Mouse (Mus musculus): ENCODE measurements around the gene Nrros. TPM values are rescaled to one million over a fixed set of nuclear protein-coding genes. Genes with fewer than 3 reads are reported as not detected.

Nrros gene
- polyA plus RNA-seq, 1 experiment: 157 TPM

GRCm38 (mm10) chr16:32163891-32164290, 1.5 kb downstream of the Nrros start:
- Histone ChIP-seq H3K4me1 (replicated peaks; ENCODE audit: control insufficient read depth, insufficient read depth, low read length) (peaks cover 31% of the 10 kb centered on the region), H3K4me3 (ENCODE audit: control insufficient read depth, insufficient read depth, low read length) (peak overlapping the region; percentile 76), H3K27me3 (ENCODE audit: control insufficient read depth, insufficient read depth, low read length) (no peaks in the 10 kb centered on the region), H3K27ac (ENCODE audit: control insufficient read depth, insufficient read depth, low read length) (peak overlapping the region; percentile 77), H3K36me3 (ENCODE audit: control insufficient read depth, insufficient read depth, low read length) (no peaks in the 10 kb centered on the region; the same call in 1 of the 2 replicates)
- TF ChIP-seq CTCF (IDR thresholded peaks at IDR 0.05; ENCODE audit: borderline replicate concordance, control insufficient read depth, extremely low read depth, insufficient read depth, low read length, poor library complexity) (no peak), POLR2A (IDR thresholded peaks at IDR 0.05; ENCODE audit: control insufficient read depth, extremely low read depth, insufficient read depth, low read length, poor library complexity) (no peak)
- no peak for DNase-seq
- WGBS: 4% methylated on average over 5 of the region's 5 CpGs

GRCm38 (mm10) chr16:32163392-32163791, 2.0 kb downstream of the Nrros start:
- peaks cover 31% of the 10 kb centered on the region for H3K4me1 ChIP-seq (replicated peaks; ENCODE audit: control insufficient read depth, insufficient read depth, low read length)

GRCm38 (mm10) chr16:32160742-32161323, 4.6 kb downstream of the Nrros start:
- DNase-seq: no peak
- Histone ChIP-seq H3K27ac (ENCODE audit: control insufficient read depth, insufficient read depth, low read length) (no peak overlapping the region), H3K36me3 (ENCODE audit: control insufficient read depth, insufficient read depth, low read length) (peaks cover under 1% of the 10 kb centered on the region; the same call in 1 of the 2 replicates), H3K27me3 (ENCODE audit: control insufficient read depth, insufficient read depth, low read length) (no peaks in the 10 kb centered on the region), H3K4me1 (replicated peaks; ENCODE audit: control insufficient read depth, insufficient read depth, low read length) (peaks cover 27% of the 10 kb centered on the region), H3K4me3 (ENCODE audit: control insufficient read depth, insufficient read depth, low read length) (no peak overlapping the region)
- TF ChIP-seq POLR2A (IDR thresholded peaks at IDR 0.05; ENCODE audit: control insufficient read depth, extremely low read depth, insufficient read depth, low read length, poor library complexity): no peak
- TF ChIP-seq CTCF (IDR thresholded peaks at IDR 0.05; ENCODE audit: borderline replicate concordance, control insufficient read depth, extremely low read depth, insufficient read depth, low read length, poor library complexity): no peak
- WGBS: 12% methylated on average over 9 of the region's 9 CpGs

More at GRCm38 (mm10) chr16:32163392-32163791, 2.0 kb downstream of the Nrros start:
- Histone ChIP-seq H3K4me3 (ENCODE audit: control insufficient read depth, insufficient read depth, low read length) (peak overlapping the region; percentile 31), H3K36me3 (ENCODE audit: control insufficient read depth, insufficient read depth, low read length) (no peaks in the 10 kb centered on the region; the same call in 1 of the 2 replicates), H3K27ac (ENCODE audit: control insufficient read depth, insufficient read depth, low read length) (peak overlapping the region; percentile 66), H3K27me3 (ENCODE audit: control insufficient read depth, insufficient read depth, low read length) (no peaks in the 10 kb centered on the region)
- DNase-seq: peak; percentile 49
- TF ChIP-seq POLR2A (IDR thresholded peaks at IDR 0.05; ENCODE audit: control insufficient read depth, extremely low read depth, insufficient read depth, low read length, poor library complexity) (no peak), CTCF (IDR thresholded peaks at IDR 0.05; ENCODE audit: borderline replicate concordance, control insufficient read depth, extremely low read depth, insufficient read depth, low read length, poor library complexity) (no peak)
- WGBS: under 1% methylated on average over 4 of the region's 4 CpGs

GRCm38 (mm10) chr16:32158966-32159365, 6.4 kb downstream of the Nrros start:
- Histone ChIP-seq H3K4me1 (replicated peaks; ENCODE audit: control insufficient read depth, insufficient read depth, low read length) (peaks cover 23% of the 10 kb centered on the region), H3K27me3 (ENCODE audit: control insufficient read depth, insufficient read depth, low read length) (no peaks in the 10 kb centered on the region), H3K4me3 (ENCODE audit: control insufficient read depth, insufficient read depth, low read length) (no peak overlapping the region), H3K27ac (ENCODE audit: control insufficient read depth, insufficient read depth, low read length) (no peak overlapping the region), H3K36me3 (ENCODE audit: control insufficient read depth, insufficient read depth, low read length) (peaks cover 17% of the 10 kb centered on the region)
- no peak for TF ChIP-seq POLR2A (IDR thresholded peaks at IDR 0.05; ENCODE audit: control insufficient read depth, extremely low read depth, insufficient read depth, low read length, poor library complexity)
- no peak for TF ChIP-seq CTCF (IDR thresholded peaks at IDR 0.05; ENCODE audit: borderline replicate concordance, control insufficient read depth, extremely low read depth, insufficient read depth, low read length, poor library complexity)
- 89% methylated on average over 3 of the region's 3 CpGs for WGBS
- no peak for DNase-seq

GRCm38 (mm10) chr16:32157369-32157768, 8.0 kb downstream of the Nrros start:
- Histone ChIP-seq H3K36me3 (ENCODE audit: control insufficient read depth, insufficient read depth, low read length) (peaks cover 21% of the 10 kb centered on the region), H3K27me3 (ENCODE audit: control insufficient read depth, insufficient read depth, low read length) (no peaks in the 10 kb centered on the region), H3K4me3 (ENCODE audit: control insufficient read depth, insufficient read depth, low read length) (no peak overlapping the region), H3K27ac (ENCODE audit: control insufficient read depth, insufficient read depth, low read length) (no peak overlapping the region), H3K4me1 (replicated peaks; ENCODE audit: control insufficient read depth, insufficient read depth, low read length) (peaks cover 14% of the 10 kb centered on the region)
- 95% methylated on average over 2 of the region's 2 CpGs for WGBS
- TF ChIP-seq POLR2A (IDR thresholded peaks at IDR 0.05; ENCODE audit: control insufficient read depth, extremely low read depth, insufficient read depth, low read length, poor library complexity) (no peak), CTCF (IDR thresholded peaks at IDR 0.05; ENCODE audit: borderline replicate concordance, control insufficient read depth, extremely low read depth, insufficient read depth, low read length, poor library complexity) (no peak)
- no peak for DNase-seq

- no peak overlapping the region for H3K27ac ChIP-seq (ENCODE audit: control insufficient read depth, insufficient read depth, low read length)
- TF ChIP-seq POLR2A (IDR thresholded peaks at IDR 0.05; ENCODE audit: control insufficient read depth, extremely low read depth, insufficient read depth, low read length, poor library complexity) (no peak), CTCF (IDR thresholded peaks at IDR 0.05; ENCODE audit: borderline replicate concordance, control insufficient read depth, extremely low read depth, insufficient read depth, low read length, poor library complexity) (no peak)
- 91% methylated on average over 3 of the region's 3 CpGs for WGBS
- no peaks in the 10 kb centered on the region for H3K27me3 ChIP-seq (ENCODE audit: control insufficient read depth, insufficient read depth, low read length)
- no peak overlapping the region for H3K4me3 ChIP-seq (ENCODE audit: control insufficient read depth, insufficient read depth, low read length)
- peaks cover 21% of the 10 kb centered on the region for H3K36me3 ChIP-seq (ENCODE audit: control insufficient read depth, insufficient read depth, low read length)
- no peak for DNase-seq
- H3K4me1 ChIP-seq (replicated peaks; ENCODE audit: control insufficient read depth, insufficient read depth, low read length): peaks cover 14% of the 10 kb centered on the region
These were observed 8.7 kb downstream of the Nrros start for GRCm38 (mm10) chr16:32156719-32157118.

Data from thymus, adult 2 months (tissue).